ENCODE assay signal across 28 mouse cellular contexts in the genomic region with DNA sequence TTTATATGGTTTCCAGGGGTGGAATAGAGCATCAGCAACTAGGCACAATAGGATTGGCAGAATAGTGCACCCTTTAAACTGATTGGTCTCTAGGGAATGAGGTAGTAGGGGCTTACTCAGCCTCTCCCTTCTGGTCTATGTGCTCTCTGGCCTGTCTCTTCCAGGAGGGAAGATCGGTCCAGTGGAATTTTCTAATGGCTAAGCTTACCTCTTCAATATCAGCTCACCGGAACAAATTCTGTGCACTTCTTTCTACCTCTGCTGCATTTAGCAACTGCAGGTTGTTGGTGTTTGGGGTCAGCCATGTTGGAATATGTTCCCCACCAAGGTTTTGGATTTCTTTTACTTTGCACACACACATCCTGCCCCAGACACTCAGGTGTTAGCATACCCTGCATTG.
"Had no signal": no experiment of that assay in that cellular context is flagged by ENCODE, and none has a peak within 500 bp of the region (broad histone marks: within the 10 kb centered on the region; RNA-seq: fewer than 3 reads in every experiment).

No protein-coding gene starts in this region.

- H3K27ac ChIP-seq: embryonic facial prominence, embryonic 10.5 days; embryonic facial prominence, embryonic 12.5 days; embryonic facial prominence, embryonic 13.5 days; embryonic facial prominence, embryonic 15.5 days; forebrain, embryonic 10.5 days; forebrain, embryonic 12.5 days; forebrain, embryonic 13.5 days; forebrain, embryonic 15.5 days; gastrocnemius, adult 2 months; heart, adult 2 months had no signal

- H3K9me3 ChIP-seq: embryonic facial prominence, embryonic 10.5 days; embryonic facial prominence, embryonic 12.5 days; embryonic facial prominence, embryonic 13.5 days; embryonic facial prominence, embryonic 15.5 days; forebrain, embryonic 10.5 days; forebrain, embryonic 12.5 days; forebrain, embryonic 13.5 days; forebrain, embryonic 15.5 days had no signal

- H3K4me3 ChIP-seq: embryonic facial prominence, embryonic 10.5 days; embryonic facial prominence, embryonic 12.5 days; embryonic facial prominence, embryonic 13.5 days; embryonic facial prominence, embryonic 15.5 days; erythroblast, embryonic 14.5 days; forebrain, embryonic 10.5 days; forebrain, embryonic 12.5 days; forebrain, embryonic 13.5 days; forebrain, embryonic 15.5 days; gastrocnemius, adult 2 months; heart, adult 2 months had no signal

- DNase-seq: cerebellum, adult 2 months; cerebellum, adult 8-10 months; cerebellum, adult 9-10 months; cerebellum, adult 9-11 months; cerebellum, postnatal 10 days; cerebellum, postnatal 14 days; cerebellum, postnatal 25 days; cerebellum, postnatal 36 days; embryo, embryonic 11 days; forebrain, postnatal 0 days; gastrocnemius, adult 2 months; gastrocnemius, postnatal 10 days; gastrocnemius, postnatal 14 days; gastrocnemius, postnatal 25 days; gastrocnemius, postnatal 36 days; heart, adult 18-20 months; heart, adult 2 months had no signal

- H3K9ac ChIP-seq: embryonic facial prominence, embryonic 12.5 days; embryonic facial prominence, embryonic 13.5 days; embryonic facial prominence, embryonic 15.5 days; forebrain, embryonic 12.5 days; forebrain, embryonic 13.5 days; forebrain, embryonic 15.5 days; forebrain, postnatal 0 days had no signal

- H3K4me1 ChIP-seq: embryonic facial prominence, embryonic 12.5 days; embryonic facial prominence, embryonic 13.5 days; embryonic facial prominence, embryonic 15.5 days; forebrain, embryonic 10.5 days; forebrain, embryonic 12.5 days; forebrain, embryonic 13.5 days; forebrain, embryonic 15.5 days had no signal

- H3K27me3 ChIP-seq: forebrain, embryonic 13.5 days; forebrain, embryonic 15.5 days had no signal

- ATAC-seq: forebrain, embryonic 13.5 days; forebrain, embryonic 14.5 days; forebrain, embryonic 15.5 days; forebrain, embryonic 16.5 days; forebrain, postnatal 0 days had no signal

- H3K36me3 ChIP-seq: embryonic facial prominence, embryonic 10.5 days; embryonic facial prominence, embryonic 12.5 days; embryonic facial prominence, embryonic 13.5 days; embryonic facial prominence, embryonic 15.5 days; forebrain, embryonic 10.5 days; forebrain, embryonic 12.5 days; forebrain, embryonic 15.5 days had no signal

- H3K4me2 ChIP-seq: embryonic facial prominence, embryonic 12.5 days; embryonic facial prominence, embryonic 13.5 days; embryonic facial prominence, embryonic 15.5 days; forebrain, embryonic 12.5 days; forebrain, embryonic 13.5 days; forebrain, embryonic 15.5 days had no signal
